Mouse (Mus musculus): ENCODE measurements around the gene Mpdz.

- TF ChIP-seq CTCF (conservative IDR thresholded peaks at IDR 0.05; ENCODE audit: low read length) (no peak), POU5F1 (IDR thresholded peaks at IDR 0.05; ENCODE audit: borderline replicate concordance, low read length) (no peak), NANOG (IDR thresholded peaks at IDR 0.05; ENCODE audit: borderline replicate concordance, low read length) (no peak)
Observed at GRCm38 (mm10) chr4:81279451-81279850, 163.2 kb downstream of the Mpdz start.
